Mouse (Mus musculus) olfactory bulb, adult 2 months (tissue): ENCODE measurements around the gene Ksr1. TPM values are rescaled to one million over a fixed set of nuclear protein-coding genes. Genes with fewer than 3 reads are reported as not detected.
A peak's percentile ranks its signal among the peaks of the same experiment; 100 is the strongest.

Experiments used
- H3K27ac ChIP-seq: fragments of 200-500 bp; 2 replicates; pipeline ENCODE4 v1.5.1; 2012; ENCODE audit warnings: low read depth, low read length; ENCODE audit not compliant: insufficient read depth
- H3K4me1 ChIP-seq: fragments of 200-500 bp; 2 replicates; pipeline ENCODE4 v1.6.1; 2012; ENCODE audit warnings: low read length; ENCODE audit not compliant: control insufficient read depth, insufficient read depth
- H3K4me3 ChIP-seq: fragments of 200-500 bp; 2 replicates; pipeline ENCODE4 v1.5.1; 2012; ENCODE audit warnings: mild to moderate bottlenecking, low read depth, low read length, moderate library complexity; ENCODE audit not compliant: insufficient read depth
- CTCF ChIP-seq: fragments of 200-500 bp; IDR thresholded peaks from 2 replicates; pipeline ENCODE4 v1.5.1; 2012; ENCODE audit warnings: low read depth, mild to moderate bottlenecking, low read length, moderate library complexity; ENCODE audit not compliant: insufficient read depth
- POLR2A ChIP-seq: fragments of 200-500 bp; IDR thresholded peaks from 2 replicates; pipeline ENCODE4 v1.6.1; 2012; ENCODE audit warnings: mild to moderate bottlenecking, low read depth, low read length, moderate library complexity; ENCODE audit not compliant: insufficient read depth
- WGBS: fragments of 180-500 bp; shearing (Covaris S2); methylation state at CpG from one replicate; pipeline ENCODE4 v1.1.7; 2018; 5-methylcytosine and 5-hydroxymethylcytosine counted together
- polyA plus RNA-seq: library from polyadenylated mRNA; stranded (reverse); fragments of >200 nt; gene quantifications from 2 replicates; pipeline ENCODE4 v1.2.4, GENCODE M21; 2012; ENCODE audit warnings: low replicate concordance; ENCODE audit not compliant: missing spikeins, insufficient read depth, insufficient read length

The Ksr1 gene
- polyA plus RNA-seq, 1 experiment: not detected

GRCm38 (mm10) chr11:79151874-79152273 lies 5.7 kb upstream of the Ksr1 start:
- 89% methylated on average over 7 of the region's 7 CpGs for WGBS
- no peak overlapping the region for H3K27ac ChIP-seq
- TF ChIP-seq POLR2A: no peak
- TF ChIP-seq CTCF: no peak
- H3K4me1 ChIP-seq: peaks cover 10% of the 10 kb centered on the region
- no peak overlapping the region for H3K4me3 ChIP-seq

DNA sequence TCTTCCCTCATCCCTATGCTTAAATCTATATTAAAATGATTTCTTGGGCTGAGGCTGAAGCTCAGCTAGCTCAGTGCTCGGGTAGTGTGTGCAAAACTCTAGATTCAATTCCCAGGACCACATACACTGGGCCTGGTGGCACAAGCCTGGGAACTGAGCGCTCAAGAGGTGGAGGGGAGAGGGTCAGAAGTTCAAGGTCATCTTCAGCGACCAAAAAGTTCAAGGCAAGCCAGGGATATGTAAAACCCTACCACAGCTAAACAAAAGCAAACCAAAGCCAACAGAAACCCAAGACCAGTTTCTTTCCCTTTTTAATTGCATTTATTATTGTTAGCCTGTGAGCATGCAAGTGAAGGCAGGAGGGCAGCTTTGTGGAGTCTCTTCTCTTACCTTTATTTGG lies 4.1 kb upstream of the Ksr1 start:
- TF ChIP-seq CTCF: no peak
- TF ChIP-seq POLR2A: no peak
- 63% methylated on average over 3 of the region's 3 CpGs for WGBS
- Histone ChIP-seq H3K27ac (no peak overlapping the region), H3K4me1 (peaks cover 6% of the 10 kb centered on the region), H3K4me3 (no peak overlapping the region)

GRCm38 (mm10) chr11:79149295-79149694 lies 3.1 kb upstream of the Ksr1 start:
- Histone ChIP-seq H3K4me3 (no peak overlapping the region), H3K4me1 (peaks cover 3% of the 10 kb centered on the region), H3K27ac (no peak overlapping the region)
- no peak for TF ChIP-seq POLR2A
- WGBS: 94% methylated on average over 4 of the region's 4 CpGs

DNA sequence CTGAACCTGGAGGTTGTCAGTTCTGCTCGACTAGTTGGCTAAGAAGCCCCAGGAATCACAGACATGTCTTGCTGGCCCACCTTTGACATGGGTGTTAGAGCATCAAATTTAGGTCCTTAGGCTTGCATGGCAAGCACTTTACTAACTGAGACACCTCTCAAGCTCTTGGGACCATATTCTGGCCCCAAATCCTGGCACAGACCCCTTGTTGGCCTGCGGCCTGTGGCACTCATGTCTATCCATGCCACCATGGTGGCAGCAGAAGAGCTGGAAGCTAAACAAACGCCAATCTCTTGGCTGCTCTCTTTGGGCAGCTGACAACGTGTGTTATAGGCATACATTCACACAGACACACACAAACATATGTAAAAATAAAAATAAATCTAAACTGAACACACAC lies 2.6 kb upstream of the Ksr1 start:
- Histone ChIP-seq H3K27ac (no peak overlapping the region), H3K4me1 (peaks cover 6% of the 10 kb centered on the region), H3K4me3 (no peak overlapping the region)
- TF ChIP-seq POLR2A (no peak), CTCF (no peak)
- WGBS: 90% methylated on average over 4 of the region's 4 CpGs

DNA sequence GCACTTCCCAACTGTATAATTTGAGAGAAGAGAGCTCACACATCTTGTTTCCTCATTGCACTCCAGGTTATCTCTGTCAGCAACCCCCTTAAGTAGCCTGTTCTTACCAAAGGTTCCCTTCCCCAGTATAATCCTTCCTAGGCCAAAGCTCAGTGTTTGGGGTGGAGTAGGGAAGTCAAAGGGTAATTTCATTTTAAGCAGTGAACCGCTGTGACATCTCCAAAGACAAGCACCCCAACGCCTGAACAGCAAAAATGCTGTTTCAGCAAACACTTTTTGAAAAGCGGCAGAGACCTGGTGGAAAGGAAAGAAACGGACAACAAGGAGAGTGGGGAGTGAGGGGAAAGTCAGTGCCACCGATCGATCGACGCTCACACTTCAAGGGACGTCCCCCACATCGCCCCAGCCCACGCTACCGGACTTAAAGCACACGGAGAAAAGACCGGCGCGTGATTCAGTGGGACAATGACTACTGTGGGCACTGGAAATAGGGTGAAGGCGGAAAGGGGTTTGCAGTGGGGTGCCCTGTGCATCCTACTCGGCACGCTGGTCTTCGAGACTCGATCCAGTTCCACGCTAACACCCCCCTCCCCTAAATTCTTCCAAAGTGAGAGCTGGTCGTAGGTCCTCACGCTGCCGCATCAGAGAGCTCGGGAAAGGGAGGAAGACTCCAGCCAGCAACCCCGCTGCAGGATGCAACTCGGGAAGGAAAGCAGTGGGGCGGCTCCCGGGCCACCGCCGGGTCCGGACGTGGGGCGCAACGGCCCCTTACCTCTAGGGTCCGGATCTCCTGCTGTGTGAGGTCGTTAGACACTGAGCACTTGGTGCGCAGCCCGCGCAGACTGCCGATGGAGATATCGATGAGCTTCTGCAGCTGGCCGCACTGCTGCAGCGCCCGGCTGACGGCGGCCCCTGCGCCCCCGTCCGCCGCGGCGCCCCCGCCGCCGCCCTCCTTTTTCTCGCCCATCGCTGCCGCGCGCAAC lies 633 bp downstream of the Ksr1 start:
- H3K4me1 ChIP-seq: peaks cover 27% of the 10 kb centered on the region
- WGBS: 1% methylated on average over 57 of the region's 62 CpGs
- peak overlapping the region; percentile 76 for H3K4me3 ChIP-seq
- H3K27ac ChIP-seq: peak overlapping the region; percentile 61
- TF ChIP-seq CTCF (no peak), POLR2A (no peak)

DNA sequence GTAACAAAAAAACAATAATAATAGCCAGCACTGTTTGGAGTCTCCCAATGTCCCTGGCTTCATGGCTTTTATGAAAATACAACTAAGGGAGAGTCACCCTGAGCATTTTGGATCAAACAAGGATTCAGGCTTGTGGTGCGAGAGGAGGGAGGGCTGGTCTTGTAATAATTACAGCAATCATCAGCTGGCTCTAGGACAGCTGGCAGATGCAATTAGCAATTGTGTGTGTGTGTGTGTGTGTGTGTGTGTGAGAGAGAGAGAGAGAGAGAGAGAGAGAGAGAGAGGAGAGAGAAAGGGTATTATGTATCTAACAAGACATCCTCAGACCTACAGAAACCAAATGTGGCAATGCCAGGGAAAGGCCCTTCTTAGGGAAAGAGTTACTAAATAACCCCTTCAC lies 1.5 kb downstream of the Ksr1 start:
- Histone ChIP-seq H3K4me1 (peaks cover 31% of the 10 kb centered on the region), H3K4me3 (peak overlapping the region; percentile 76), H3K27ac (peak overlapping the region; percentile 61)
- no peak for TF ChIP-seq CTCF
- no peak for TF ChIP-seq POLR2A
- 12% methylated on average over 1 of the region's 1 CpGs for WGBS

DNA sequence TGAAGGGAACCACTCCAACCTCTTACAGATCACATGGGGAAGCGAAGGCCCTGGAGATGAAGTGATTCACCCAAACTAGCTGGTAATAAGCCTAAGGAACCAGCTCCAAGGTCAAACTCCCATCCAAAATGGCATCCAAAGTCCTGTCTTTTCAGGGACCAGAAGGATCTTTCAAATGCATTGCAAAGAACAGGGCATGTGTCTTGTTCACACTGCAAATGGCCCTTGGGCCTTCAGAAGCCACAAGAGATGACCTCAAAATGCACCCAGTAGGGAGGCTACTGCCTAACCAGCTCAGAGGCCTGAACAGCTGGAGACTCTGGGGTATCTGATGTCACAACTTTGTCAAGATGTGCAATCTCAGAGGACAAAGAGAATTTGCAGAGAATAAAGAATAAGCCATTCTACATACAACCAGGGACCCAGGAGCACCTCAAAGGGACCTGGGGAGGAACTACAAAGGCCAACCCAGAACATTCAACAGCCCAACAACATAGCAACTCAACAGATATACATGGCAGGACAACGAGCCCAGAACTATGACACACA lies 2.1 kb downstream of the Ksr1 start:
- Histone ChIP-seq H3K27ac (0 out of 2 replicates have a peak overlapping the region, but pooled peaks have one; percentile 61), H3K4me3 (peak overlapping the region; percentile 76), H3K4me1 (peaks cover 31% of the 10 kb centered on the region)
- WGBS: 29% methylated on average over 2 of the region's 2 CpGs
- TF ChIP-seq CTCF (no peak), POLR2A (no peak)

DNA sequence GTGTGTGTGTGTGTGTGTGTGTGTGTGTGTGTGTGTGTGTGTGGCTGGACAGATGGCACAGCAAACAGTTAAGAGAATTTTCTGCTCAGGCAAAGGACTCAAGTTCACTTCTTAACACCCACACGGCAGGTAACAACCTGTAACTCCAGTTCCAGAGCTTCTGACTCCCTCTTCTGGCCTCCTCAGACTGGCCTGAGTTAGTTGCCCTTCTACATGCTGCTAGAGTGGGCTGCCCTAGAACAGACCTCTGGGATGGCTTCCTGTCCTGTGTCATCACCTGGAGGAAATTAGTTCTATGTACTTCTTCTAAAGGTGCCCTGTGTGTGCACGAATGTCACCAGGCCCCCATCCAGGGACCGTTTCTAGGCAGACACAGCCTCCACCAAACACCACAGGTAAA lies 2.9 kb downstream of the Ksr1 start:
- Histone ChIP-seq H3K27ac (no peak overlapping the region), H3K4me1 (peaks cover 38% of the 10 kb centered on the region), H3K4me3 (0 out of 2 replicates have a peak overlapping the region, but pooled peaks have one; percentile 16)
- WGBS: 85% methylated on average over 3 of the region's 3 CpGs
- no peak for TF ChIP-seq CTCF
- TF ChIP-seq POLR2A: no peak

GRCm38 (mm10) chr11:79142381-79142780 lies 3.8 kb downstream of the Ksr1 start:
- WGBS: 65% methylated on average over 11 of the region's 11 CpGs
- no peak overlapping the region for H3K27ac ChIP-seq
- no peak overlapping the region for H3K4me3 ChIP-seq
- TF ChIP-seq CTCF (no peak), POLR2A (no peak)
- peaks cover 38% of the 10 kb centered on the region for H3K4me1 ChIP-seq
